Mouse (Mus musculus) heart, postnatal 10 days (tissue): ENCODE results near the gene Itgb1bp1. TPM values are rescaled to one million over a fixed set of nuclear protein-coding genes. Genes with fewer than 3 reads are reported as not detected.
A peak's percentile ranks its signal among the peaks of the same experiment; 100 is the strongest.

Experiments used
- DNase-seq, 2 experiments: peaks; one replicate each; pipeline ENCODE4 v3.0.0; 2021
- intact Hi-C: fragments of 180-260 bp; cut with DNase I; formaldehyde crosslinking; loops from one replicate; pipeline ENCODE4 v1.15.1; 2025
- total RNA-seq, 2 experiments: library from RNA; stranded (reverse); gene quantifications; 2 replicates each; pipeline ENCODE4 v1.2.3; 2021

The Itgb1bp1 gene
- total RNA-seq, 2 experiments from 2014 or later: 39.6 to 42.4 TPM

- peak in 1 of 2 experiments; percentile 15 for DNase-seq
- intact Hi-C loops: no loop called here
Measured at GRCm38 (mm10) chr12:21302361-21302783, 16.3 kb upstream of the Itgb1bp1 start.

GRCm38 (mm10) chr12:21301932-21302331, 15.8 kb upstream of the Itgb1bp1 start:
- intact Hi-C loops: no loop called here
- DNase-seq: no peak

GRCm38 (mm10) chr12:21301324-21301723, 15.2 kb upstream of the Itgb1bp1 start:
- peak; percentile 35 to 59 for DNase-seq
- intact Hi-C loops: no loop called here

GRCm38 (mm10) chr12:21298856-21299255, 12.8 kb upstream of the Itgb1bp1 start:
- intact Hi-C loops: no loop called here
- DNase-seq: no peak

- DNase-seq: no peak
- intact Hi-C loops: no loop called here
Measured at GRCm38 (mm10) chr12:21289651-21290050, 3.6 kb upstream of the Itgb1bp1 start.

- intact Hi-C loops: no loop called here
Measured at GRCm38 (mm10) chr12:21288716-21289395, 2.8 kb upstream of the Itgb1bp1 start.

GRCm38 (mm10) chr12:21286712-21287650, 897 bp upstream of the Itgb1bp1 start:
- DNase-seq: peak; percentile 28 to 29
- intact Hi-C loops: loop anchor here (1.0 kb wide), 1 partner anchor 130 kb away; the partner anchor contains the start of gene Ywhaq

More at GRCm38 (mm10) chr12:21288716-21289395, 2.8 kb upstream of the Itgb1bp1 start:
- no peak for DNase-seq

GRCm38 (mm10) chr12:21285508-21286242, 409 bp downstream of the Itgb1bp1 start:
- intact Hi-C loops: loop anchor here (1.0 kb wide), 1 partner anchor 132 kb away; the partner anchor contains the start of gene Ywhaq
- no peak for DNase-seq

GRCm38 (mm10) chr12:21284761-21285441, 1.2 kb downstream of the Itgb1bp1 start, which contains the start of gene Cpsf3:
Gene Cpsf3 (plus strand): TSS chr12:21285391.
- no peak for DNase-seq
- intact Hi-C loops: no loop called here

- DNase-seq: no peak
- intact Hi-C loops: no loop called here
Measured at GRCm38 (mm10) chr12:21277352-21277864, 8.7 kb downstream of the Itgb1bp1 start.

GRCm38 (mm10) chr12:21274446-21274845, 11.6 kb downstream of the Itgb1bp1 start:
- DNase-seq: no peak
- intact Hi-C loops: no loop called here

- DNase-seq: no peak
- intact Hi-C loops: loop anchor here (5.0 kb wide), 1 partner anchor 191 kb away; no protein-coding TSS in a partner anchor
Measured at GRCm38 (mm10) chr12:21268083-21268616, 17.9 kb downstream of the Itgb1bp1 start.

GRCm38 (mm10) chr12:21266784-21267098, 19.3 kb downstream of the Itgb1bp1 start:
- intact Hi-C loops: loop anchor here (1.0 to 5.0 kb wide), 2 partner anchors 154 to 189 kb away; no protein-coding TSS in a partner anchor
- DNase-seq: no peak

GRCm38 (mm10) chr12:21265946-21266783, 19.9 kb downstream of the Itgb1bp1 start:
- intact Hi-C loops: loop anchor here (1.0 to 5.0 kb wide), 2 partner anchors 154 to 189 kb away; no protein-coding TSS in a partner anchor
- peak; percentile 66 to 77 for DNase-seq

- peak in 1 of 2 experiments; percentile 10 for DNase-seq
- intact Hi-C loops: loop anchor here (5.0 kb wide), 1 partner anchor 188 kb away; no protein-coding TSS in a partner anchor
Measured at GRCm38 (mm10) chr12:21265501-21265900, 20.6 kb downstream of the Itgb1bp1 start.

- DNase-seq: no peak
- intact Hi-C loops: loop anchor here (5.0 kb wide), 2 partner anchors 38 to 188 kb away; no protein-coding TSS in a partner anchor
Measured at GRCm38 (mm10) chr12:21264970-21265369, 21.1 kb downstream of the Itgb1bp1 start.

- peak; percentile 67 to 70 for DNase-seq
- intact Hi-C loops: loop anchor here (5.0 kb wide), 1 partner anchor 37 kb away; no protein-coding TSS in a partner anchor
Measured at GRCm38 (mm10) chr12:21264241-21264640, 21.8 kb downstream of the Itgb1bp1 start.

- intact Hi-C loops: loop anchor here (5.0 kb wide), 1 partner anchor 36 kb away; no protein-coding TSS in a partner anchor
Measured at GRCm38 (mm10) chr12:21263256-21263655, 22.8 kb downstream of the Itgb1bp1 start.

More at GRCm38 (mm10) chr12:21263256-21263655, 22.8 kb downstream of the Itgb1bp1 start:
- DNase-seq: no peak
